Mouse (Mus musculus): ENCODE results near the gene Cbr4. TPM values are rescaled to one million over a fixed set of nuclear protein-coding genes. Genes with fewer than 3 reads are reported as not detected.

Cbr4 gene
- polyA plus RNA-seq, 1 experiment from 2014 or later, result 37.7 TPM

- TF ChIP-seq EP300 (IDR thresholded peaks at IDR 0.05) (no peak), CTCF (IDR thresholded peaks at IDR 0.05) (no peak)
- no peak overlapping the region for H3K27ac ChIP-seq (ENCODE audit: low read length)
- no peaks in the 10 kb centered on the region for H3K9me3 ChIP-seq (ENCODE audit: low read length)
- H3K4me3 ChIP-seq (ENCODE audit: low read depth, low read length), result no peak overlapping the region
- WGBS, result 96% methylated on average over 3 of the region's 3 CpGs
- ATAC-seq (no peak), DNase-seq (ENCODE audit: low spot score) (no peak)
- H3K4me1 ChIP-seq (ENCODE audit: insufficient read depth, low read depth, low read length), result no peaks in the 10 kb centered on the region
- no peaks in the 10 kb centered on the region for H3K27me3 ChIP-seq (replicated peaks; ENCODE audit: insufficient read depth, low read length)
- H3K4me2 ChIP-seq (replicated peaks; ENCODE audit: low read depth, low read length), result no peak overlapping the region
- H3K9ac ChIP-seq (replicated peaks; ENCODE audit: low read depth), result no peak overlapping the region
- no peaks in the 10 kb centered on the region for H3K36me3 ChIP-seq (ENCODE audit: insufficient read depth, low read length)
Measured at GRCm38 (mm10) chr8:61467553-61467815, 20.1 kb upstream of the Cbr4 start.

DNA sequence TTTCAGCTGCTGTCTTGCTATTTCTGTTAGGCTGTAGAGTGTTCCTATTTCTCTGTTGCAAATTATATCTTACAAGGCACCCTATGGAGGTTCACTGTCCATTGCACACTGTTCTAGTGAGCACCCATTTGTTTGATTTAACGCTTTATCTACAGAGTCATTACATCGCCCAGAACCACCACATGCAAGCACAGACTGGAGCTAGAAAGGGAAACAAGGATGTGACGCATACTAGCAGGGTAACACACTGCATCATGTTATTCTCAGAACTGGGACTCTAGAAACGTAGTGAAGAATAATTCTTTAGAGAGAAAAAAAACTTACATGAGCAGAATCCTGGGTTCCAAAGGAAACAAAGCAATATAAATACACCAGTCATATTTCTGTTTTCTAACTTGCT lies 17.3 kb upstream of the Cbr4 start:
- Histone ChIP-seq H3K27ac (ENCODE audit: low read length) (no peak overlapping the region), H3K9me3 (ENCODE audit: low read length) (no peaks in the 10 kb centered on the region), H3K4me3 (ENCODE audit: low read depth, low read length) (no peak overlapping the region), H3K4me2 (replicated peaks; ENCODE audit: low read depth, low read length) (no peak overlapping the region), H3K36me3 (ENCODE audit: insufficient read depth, low read length) (no peaks in the 10 kb centered on the region), H3K27me3 (replicated peaks; ENCODE audit: insufficient read depth, low read length) (no peaks in the 10 kb centered on the region), H3K4me1 (ENCODE audit: insufficient read depth, low read depth, low read length) (no peaks in the 10 kb centered on the region), H3K9ac (replicated peaks; ENCODE audit: low read depth) (no peak overlapping the region)
- ATAC-seq (no peak), DNase-seq (ENCODE audit: low spot score) (no peak)
- no peak for TF ChIP-seq CTCF (IDR thresholded peaks at IDR 0.05)
- no peak for TF ChIP-seq EP300 (IDR thresholded peaks at IDR 0.05)
- 86% methylated on average over 4 of the region's 4 CpGs for WGBS

DNA sequence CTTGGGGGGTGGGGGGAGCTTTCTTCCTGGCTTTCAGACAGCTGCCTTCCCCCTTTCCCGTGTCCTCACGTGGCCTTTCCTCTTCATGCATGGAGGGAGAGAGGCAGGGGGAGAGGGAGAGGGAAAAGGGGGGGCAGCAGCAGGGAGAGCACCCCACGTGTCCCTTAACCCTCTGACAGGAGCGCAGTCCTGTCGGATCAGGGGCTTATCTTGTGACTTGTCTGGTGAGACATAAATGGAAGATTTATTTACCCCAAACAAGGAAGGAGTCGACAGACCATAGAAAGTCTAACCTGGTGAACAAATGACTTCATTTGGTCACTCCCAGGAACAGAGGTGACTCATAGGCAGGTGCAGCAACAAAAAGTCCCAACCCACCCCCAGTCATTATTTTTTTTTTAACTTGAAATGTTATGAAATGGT lies 12.3 kb upstream of the Cbr4 start:
- H3K27ac ChIP-seq (ENCODE audit: low read length), result no peak overlapping the region
- H3K36me3 ChIP-seq (ENCODE audit: insufficient read depth, low read length), result no peaks in the 10 kb centered on the region
- ATAC-seq (no peak), DNase-seq (ENCODE audit: low spot score) (no peak)
- H3K9ac ChIP-seq (replicated peaks; ENCODE audit: low read depth), result no peak overlapping the region
- H3K4me1 ChIP-seq (ENCODE audit: insufficient read depth, low read depth, low read length), result peaks cover 4% of the 10 kb centered on the region; the same call in 1 of the 2 replicates
- no peaks in the 10 kb centered on the region for H3K27me3 ChIP-seq (replicated peaks; ENCODE audit: insufficient read depth, low read length)
- H3K4me3 ChIP-seq (ENCODE audit: low read depth, low read length), result no peak overlapping the region
- H3K9me3 ChIP-seq (ENCODE audit: low read length), result no peaks in the 10 kb centered on the region
- TF ChIP-seq EP300 (IDR thresholded peaks at IDR 0.05), result no peak
- TF ChIP-seq CTCF (IDR thresholded peaks at IDR 0.05), result no peak
- 34% methylated on average over 6 of the region's 6 CpGs for WGBS
- H3K4me2 ChIP-seq (replicated peaks; ENCODE audit: low read depth, low read length), result no peak overlapping the region

- Histone ChIP-seq H3K4me1 (ENCODE audit: insufficient read depth, low read depth, low read length) (peaks cover 4% of the 10 kb centered on the region; the same call in 1 of the 2 replicates), H3K4me2 (replicated peaks; ENCODE audit: low read depth, low read length) (no peak overlapping the region), H3K27ac (ENCODE audit: low read length) (no peak overlapping the region), H3K9me3 (ENCODE audit: low read length) (no peaks in the 10 kb centered on the region), H3K9ac (replicated peaks; ENCODE audit: low read depth) (no peak overlapping the region), H3K27me3 (replicated peaks; ENCODE audit: insufficient read depth, low read length) (no peaks in the 10 kb centered on the region), H3K36me3 (ENCODE audit: insufficient read depth, low read length) (no peaks in the 10 kb centered on the region), H3K4me3 (ENCODE audit: low read depth, low read length) (no peak overlapping the region)
- TF ChIP-seq EP300 (IDR thresholded peaks at IDR 0.05) (no peak), CTCF (IDR thresholded peaks at IDR 0.05) (no peak)
- DNase-seq (ENCODE audit: low spot score), result no peak
- 68% methylated on average over 9 of the region's 9 CpGs for WGBS
- no peak for ATAC-seq
Measured at GRCm38 (mm10) chr8:61476160-61476559, 11.4 kb upstream of the Cbr4 start.

GRCm38 (mm10) chr8:61478150-61478549 lies 9.4 kb upstream of the Cbr4 start:
- H3K36me3 ChIP-seq (ENCODE audit: insufficient read depth, low read length), result no peaks in the 10 kb centered on the region
- H3K9ac ChIP-seq (replicated peaks; ENCODE audit: low read depth), result no peak overlapping the region
- H3K4me2 ChIP-seq (replicated peaks; ENCODE audit: low read depth, low read length), result no peak overlapping the region
- ATAC-seq, result no peak
- no peak for DNase-seq (ENCODE audit: low spot score)
- TF ChIP-seq EP300 (IDR thresholded peaks at IDR 0.05), result no peak
- TF ChIP-seq CTCF (IDR thresholded peaks at IDR 0.05), result peak; percentile 25; the same call in 1 of the 2 replicates
- H3K27me3 ChIP-seq (replicated peaks; ENCODE audit: insufficient read depth, low read length), result no peaks in the 10 kb centered on the region
- 76% methylated on average over 4 of the region's 4 CpGs for WGBS
- no peak overlapping the region for H3K4me3 ChIP-seq (ENCODE audit: low read depth, low read length)
- no peak overlapping the region for H3K27ac ChIP-seq (ENCODE audit: low read length)
- H3K4me1 ChIP-seq (ENCODE audit: insufficient read depth, low read depth, low read length), result peaks cover 4% of the 10 kb centered on the region; the same call in 1 of the 2 replicates
- H3K9me3 ChIP-seq (ENCODE audit: low read length), result no peaks in the 10 kb centered on the region

GRCm38 (mm10) chr8:61478793-61479192 lies 8.7 kb upstream of the Cbr4 start:
- DNase-seq (ENCODE audit: low spot score) (peak; percentile 82), ATAC-seq (peak; percentile 68)
- H3K27me3 ChIP-seq (replicated peaks; ENCODE audit: insufficient read depth, low read length), result no peaks in the 10 kb centered on the region
- peaks cover 4% of the 10 kb centered on the region; the same call in 1 of the 2 replicates for H3K4me1 ChIP-seq (ENCODE audit: insufficient read depth, low read depth, low read length)
- H3K36me3 ChIP-seq (ENCODE audit: insufficient read depth, low read length), result no peaks in the 10 kb centered on the region
- no peak overlapping the region for H3K4me3 ChIP-seq (ENCODE audit: low read depth, low read length)
- H3K9ac ChIP-seq (replicated peaks; ENCODE audit: low read depth), result no peak overlapping the region
- 42% methylated on average over 8 of the region's 8 CpGs for WGBS
- no peaks in the 10 kb centered on the region for H3K9me3 ChIP-seq (ENCODE audit: low read length)
- 0 out of 2 replicates have a peak, but pooled peaks have one; percentile 40 for TF ChIP-seq EP300 (IDR thresholded peaks at IDR 0.05)
- TF ChIP-seq CTCF (IDR thresholded peaks at IDR 0.05), result no peak
- peak overlapping the region; percentile 48; the same call in 1 of the 2 replicates for H3K27ac ChIP-seq (ENCODE audit: low read length)
- H3K4me2 ChIP-seq (replicated peaks; ENCODE audit: low read depth, low read length), result no peak overlapping the region

Data from lung, postnatal 0 days (tissue).